Mouse (Mus musculus): ENCODE measurements at regions not wholly inside any gene's neighbourhood (a gene's known extent, or its start where the extent isn't known, plus 50 kb on each side); places are given as distances from the start of the nearest gene placed in this dataset.

DNA sequence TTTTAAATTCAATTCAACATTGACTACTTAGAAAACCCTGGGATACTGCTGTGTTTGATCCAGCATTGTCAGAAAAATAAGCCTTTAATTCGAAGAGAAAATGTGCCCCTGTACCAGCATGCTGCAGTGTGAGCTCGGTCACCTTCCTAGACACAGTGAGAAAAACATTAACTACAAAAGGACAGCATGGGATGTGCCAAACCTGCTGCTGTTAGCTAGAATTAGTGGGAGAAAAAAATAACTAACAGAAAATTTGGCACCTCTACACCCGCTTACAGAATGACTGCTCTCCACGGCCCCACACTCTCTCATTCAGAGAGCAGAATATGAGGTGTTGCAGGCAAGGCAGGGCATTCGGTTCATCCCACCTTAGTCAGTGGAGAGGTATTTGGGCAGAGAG, 531.9 kb upstream of the Hs6st1 start:
- no peak for TF ChIP-seq CTCF (IDR thresholded peaks at IDR 0.05)
- TF ChIP-seq EP300 (IDR thresholded peaks at IDR 0.05): no peak
